Mouse (Mus musculus) midbrain, embryonic 15.5 days (tissue): ENCODE measurements around the gene Adrm1. TPM values are rescaled to one million over a fixed set of nuclear protein-coding genes. Genes with fewer than 3 reads are reported as not detected.

Experiments used
- ATAC-seq: fragments of 200-750 bp; cut with Nextera tagmentation; replicated peaks from 2 replicates; pipeline ENCODE4 v1.8.0; 2017; ENCODE audit warnings: moderate TSS enrichment
- H3K27ac ChIP-seq: fragments of 300-500 bp; sonication (generic); 2 replicates; pipeline ENCODE4 v1.5.1; 2015; ENCODE audit warnings: mild to moderate bottlenecking, inconsistent platforms
- H3K27me3 ChIP-seq: fragments of 300-500 bp; sonication (generic); replicated peaks from 2 replicates; pipeline ENCODE4 v1.6.1; 2015; ENCODE audit warnings: inconsistent platforms
- H3K36me3 ChIP-seq: fragments of 300-500 bp; sonication (generic); replicated peaks from 2 replicates; pipeline ENCODE4 v1.6.1; 2015; ENCODE audit warnings: inconsistent platforms
- H3K4me1 ChIP-seq: fragments of 300-500 bp; sonication (generic); 2 replicates; pipeline ENCODE4 v1.6.1; 2015; ENCODE audit warnings: inconsistent platforms
- H3K4me2 ChIP-seq: fragments of 300-500 bp; sonication (generic); 2 replicates; pipeline ENCODE4 v1.6.1; 2015; ENCODE audit warnings: inconsistent platforms, mild to moderate bottlenecking, moderate library complexity
- H3K4me3 ChIP-seq: fragments of 300-500 bp; sonication (generic); 2 replicates; pipeline ENCODE4 v1.5.1; 2015; ENCODE audit warnings: mild to moderate bottlenecking, inconsistent platforms
- H3K9ac ChIP-seq: fragments of 300-500 bp; sonication (generic); 2 replicates; pipeline ENCODE4 v1.6.1; 2015; ENCODE audit warnings: mild to moderate bottlenecking, inconsistent platforms
- H3K9me3 ChIP-seq: fragments of 300-500 bp; sonication (generic); 2 replicates; pipeline ENCODE4 v1.6.1; 2016; ENCODE audit warnings: inconsistent platforms
- WGBS: fragments of 180-500 bp; shearing (Covaris S2); methylation state at CpG from one replicate; pipeline ENCODE4 v1.1.7; 2015; ENCODE audit warnings: mixed read lengths; 5-methylcytosine and 5-hydroxymethylcytosine counted together
- microRNA-seq: library from miRNA; unstranded; fragments of <30 nt; microRNA quantifications from one replicate; pipeline ENCODE4, GENCODE M21; 2016
- polyA plus RNA-seq: library from polyadenylated mRNA; unstranded; fragments of >200 nt; fragmentation: Nextera tagmentation; extraction: Ambion mirVana; gene quantifications from 2 replicates; pipeline ENCODE4 v1.2.1, GENCODE M21; 2015

Gene Adrm1
- polyA plus RNA-seq, 1 experiment from 2014 or later, result 213 TPM

- Histone ChIP-seq H3K9me3 (no peaks in the 10 kb centered on the region), H3K9ac (no peak overlapping the region), H3K27ac (no peak overlapping the region), H3K4me1 (peaks cover 22% of the 10 kb centered on the region), H3K4me2 (no peak overlapping the region), H3K4me3 (no peak overlapping the region), H3K36me3 (no peaks in the 10 kb centered on the region), H3K27me3 (peaks cover 39% of the 10 kb centered on the region)
- WGBS, result 16% methylated on average over 6 of the region's 6 CpGs
- no peak for ATAC-seq
These were observed 51.0 kb downstream of the Adrm1 start for GRCm38 (mm10) chr2:180222250-180222649.

GRCm38 (mm10) chr2:180224647-180225043 is 53.4 kb downstream of the Adrm1 start:
- WGBS, result under 1% methylated on average over 13 of the region's 13 CpGs
- Histone ChIP-seq H3K4me1 (peaks cover 29% of the 10 kb centered on the region), H3K36me3 (no peaks in the 10 kb centered on the region), H3K4me3 (peak overlapping the region; percentile 52), H3K4me2 (peak overlapping the region; percentile 100), H3K9me3 (no peaks in the 10 kb centered on the region), H3K9ac (no peak overlapping the region), H3K27ac (no peak overlapping the region), H3K27me3 (peaks cover 39% of the 10 kb centered on the region)
- ATAC-seq, result no peak

DNA sequence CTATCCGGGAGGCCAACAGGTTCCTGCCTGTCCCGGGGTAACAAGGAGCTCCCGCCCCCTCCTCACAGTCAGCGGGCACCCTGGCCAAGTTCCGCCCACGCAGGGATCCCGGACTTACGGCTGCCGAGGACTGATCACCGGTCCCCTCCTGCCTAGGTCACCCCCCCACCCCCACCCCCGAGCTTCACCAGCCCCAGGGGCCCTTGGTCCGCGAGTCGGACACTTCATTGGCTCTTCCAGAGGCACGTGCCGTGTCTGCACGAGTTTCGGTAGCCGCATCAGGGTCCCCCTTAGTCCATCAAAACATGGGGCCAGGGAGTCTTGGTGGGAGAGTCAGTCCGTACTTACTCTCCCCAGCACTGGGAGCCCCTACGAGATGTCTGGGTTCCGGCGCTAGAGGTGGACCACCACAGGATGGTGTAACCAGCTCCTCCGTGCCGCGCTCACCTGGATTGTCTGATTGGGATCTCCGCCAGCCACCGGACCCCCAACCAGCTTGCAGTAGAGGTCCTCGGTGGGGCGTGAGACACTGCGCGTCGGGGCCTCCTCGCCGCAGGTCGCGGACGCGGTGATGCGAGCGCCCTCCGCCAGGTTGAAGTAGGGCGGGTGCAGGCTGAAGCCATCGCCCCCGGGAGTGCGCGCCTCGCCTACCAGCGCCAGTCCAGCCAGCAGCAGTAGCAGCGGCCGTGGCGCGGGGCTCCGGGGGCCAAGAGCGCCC is 53.9 kb downstream of the Adrm1 start:
- no peak overlapping the region for H3K27ac ChIP-seq
- peak overlapping the region; percentile 52 for H3K4me3 ChIP-seq
- no peaks in the 10 kb centered on the region for H3K36me3 ChIP-seq
- ATAC-seq, result no peak; the same call in 1 of the 2 replicates
- H3K27me3 ChIP-seq, result peaks cover 39% of the 10 kb centered on the region
- H3K4me2 ChIP-seq, result peak overlapping the region; percentile 100
- peaks cover 29% of the 10 kb centered on the region for H3K4me1 ChIP-seq
- H3K9ac ChIP-seq, result peak overlapping the region; percentile 57
- H3K9me3 ChIP-seq, result no peaks in the 10 kb centered on the region
- WGBS, result 0% methylated on average over 54 of the region's 55 CpGs

Small RNAs within 50 kb of the gene (microRNA-seq; reads per million reads assigned to microRNA genes)
- not detected for gene Mir7005

Other genes with a start within 250 kb of the Adrm1 start
- 3.9 and 4.0 TPM in 2 replicates for gene Taf4, start 194.8 kb upstream of the Adrm1 start, polyA plus RNA-seq
- 21.0 and 21.1 TPM in 2 replicates for gene Lsm14b, start 146.5 kb upstream of the Adrm1 start, polyA plus RNA-seq
- gene Psma7, start 129.1 kb upstream of the Adrm1 start, polyA plus RNA-seq, result 521 and 530 TPM in 2 replicates
- gene Ss18l1, start 129.0 kb upstream of the Adrm1 start, polyA plus RNA-seq, result 70.1 and 73.0 TPM in 2 replicates
- gene Mtg2, start 100.9 kb upstream of the Adrm1 start, polyA plus RNA-seq, result 37.4 and 37.7 TPM in 2 replicates
- gene Hrh3, start 67.0 kb upstream of the Adrm1 start, polyA plus RNA-seq, result 3.2 and 3.7 TPM in 2 replicates
- gene Osbpl2, start 52.2 kb upstream of the Adrm1 start, polyA plus RNA-seq, result 80.3 and 81.2 TPM in 2 replicates
- gene Lama5, start 54.4 kb downstream of the Adrm1 start, polyA plus RNA-seq, result 1.6 and 1.7 TPM in 2 replicates
- gene Rps21, start 85.9 kb downstream of the Adrm1 start, polyA plus RNA-seq, result 284 and 315 TPM in 2 replicates
- 31.3 and 32.0 TPM in 2 replicates for gene Cables2, start 102.0 kb downstream of the Adrm1 start, polyA plus RNA-seq
- not detected in 2 replicates for gene Rbbp8nl, start 118.4 kb downstream of the Adrm1 start, polyA plus RNA-seq
- gene Gata5, start 163.2 kb downstream of the Adrm1 start, polyA plus RNA-seq, result not detected in 2 replicates